Mouse (Mus musculus) inflammation-experienced regulatory T-cells, adult 6 months (primary cell): ENCODE measurements around the gene Hoxa2. TPM values are rescaled to one million over a fixed set of nuclear protein-coding genes. Genes with fewer than 3 reads are reported as not detected.

ENCODE experiments used
- ATAC-seq: one replicate; pipeline ENCODE4 v1.8.0; 2017
- polyA plus RNA-seq, 3 experiments: library from polyadenylated mRNA; unstranded; fragments of 100-300 nt; shearing (Covaris generic); gene quantifications; one replicate each; pipeline ENCODE4 v1.2.1; 2017

The Hoxa2 gene
- polyA plus RNA-seq, 3 experiments from 2014 or later = not detected

- no peak for ATAC-seq
Observed at GRCm38 (mm10) chr6:52178918-52179665, 14.5 kb upstream of the Hoxa2 start.

- ATAC-seq = no peak
Observed at GRCm38 (mm10) chr6:52177806-52178205, 13.2 kb upstream of the Hoxa2 start.

- no peak for ATAC-seq
Observed at GRCm38 (mm10) chr6:52177061-52177735, 12.6 kb upstream of the Hoxa2 start, which contains the start of gene 5730596B20Rik. Gene 5730596B20Rik, plus strand, starts transcription at chr6:52177498.

GRCm38 (mm10) chr6:52176391-52176790, 11.8 kb upstream of the Hoxa2 start:
- ATAC-seq = no peak

GRCm38 (mm10) chr6:52175864-52176263, 11.2 kb upstream of the Hoxa2 start:
- no peak for ATAC-seq

- no peak for ATAC-seq
Observed at GRCm38 (mm10) chr6:52174968-52175751, 10.5 kb upstream of the Hoxa2 start.

GRCm38 (mm10) chr6:52173648-52174047, 9.0 kb upstream of the Hoxa2 start:
- no peak for ATAC-seq

GRCm38 (mm10) chr6:52172501-52172900, 7.9 kb upstream of the Hoxa2 start:
- ATAC-seq = no peak

GRCm38 (mm10) chr6:52171938-52172337, 7.3 kb upstream of the Hoxa2 start:
- no peak for ATAC-seq

GRCm38 (mm10) chr6:52171331-52171730, 6.7 kb upstream of the Hoxa2 start:
- no peak for ATAC-seq

- ATAC-seq = no peak
Observed at GRCm38 (mm10) chr6:52170898-52171223, 6.2 kb upstream of the Hoxa2 start.

- no peak for ATAC-seq
Observed at GRCm38 (mm10) chr6:52170166-52170897, 5.7 kb upstream of the Hoxa2 start.

GRCm38 (mm10) chr6:52169499-52170165, 5.0 kb upstream of the Hoxa2 start:
- no peak for ATAC-seq

GRCm38 (mm10) chr6:52168191-52169055, 3.8 kb upstream of the Hoxa2 start:
- ATAC-seq = no peak

- ATAC-seq = no peak
Observed at GRCm38 (mm10) chr6:52167736-52168161, 3.1 kb upstream of the Hoxa2 start.

- ATAC-seq = no peak
Observed at GRCm38 (mm10) chr6:52167176-52167575, 2.5 kb upstream of the Hoxa2 start.

GRCm38 (mm10) chr6:52166431-52167077, 1.9 kb upstream of the Hoxa2 start:
- ATAC-seq = no peak

GRCm38 (mm10) chr6:52165441-52166370, 1.1 kb upstream of the Hoxa2 start:
- ATAC-seq = no peak

- ATAC-seq = no peak
Observed at GRCm38 (mm10) chr6:52164051-52164625, 493 bp downstream of the Hoxa2 start.
